Mouse (Mus musculus) neural tube, embryonic 11.5 days (tissue): ENCODE measurements at regions not wholly inside any gene's neighbourhood (a gene's known extent, or its start where the extent isn't known, plus 50 kb on each side); places are given as distances from the start of the nearest gene placed in this dataset.

Source experiments
- ATAC-seq: fragments of 200-750 bp; cut with Nextera tagmentation; 2 replicates; pipeline ENCODE4 v1.8.0; 2017; ENCODE audit warnings: moderate number of reproducible peaks, mild to moderate bottlenecking, moderate TSS enrichment, moderate library complexity; ENCODE audit not compliant: insufficient read depth, low FRiP score, low TSS enrichment
- DNase-seq: peaks from one replicate; pipeline ENCODE4 v3.0.0-alpha.2; 2015; ENCODE audit warnings: low spot score
- H3K27ac ChIP-seq: fragments of 300-500 bp; sonication (generic); 2 replicates; pipeline ENCODE4 v1.5.1; 2014; ENCODE audit warnings: low read depth, mild to moderate bottlenecking, low read length
- H3K27me3 ChIP-seq: fragments of 300-500 bp; sonication (generic); 2 replicates; pipeline ENCODE4 v1.6.1; 2014; ENCODE audit warnings: mild to moderate bottlenecking, low read length, mixed read lengths; ENCODE audit not compliant: control insufficient read depth, insufficient read depth
- H3K36me3 ChIP-seq: fragments of 300-500 bp; sonication (generic); 2 replicates; pipeline ENCODE4 v1.6.1; 2014; ENCODE audit warnings: mild to moderate bottlenecking, low read length, moderate library complexity, mixed read lengths; ENCODE audit not compliant: control insufficient read depth, insufficient read depth
- H3K4me1 ChIP-seq: fragments of 300-500 bp; sonication (generic); 2 replicates; pipeline ENCODE4 v1.6.1; 2014; ENCODE audit warnings: low read length, mixed read lengths; ENCODE audit not compliant: control insufficient read depth, insufficient read depth
- H3K4me2 ChIP-seq: fragments of 300-500 bp; sonication (generic); 2 replicates; pipeline ENCODE4 v1.6.1; 2014; ENCODE audit warnings: low read depth, mild to moderate bottlenecking, moderate library complexity
- H3K4me3 ChIP-seq: fragments of 300-500 bp; sonication (generic); 2 replicates; pipeline ENCODE4 v1.5.1; 2014; ENCODE audit warnings: low read depth, low read length
- H3K9ac ChIP-seq: fragments of 300-500 bp; sonication (generic); 2 replicates; pipeline ENCODE4 v1.6.1; 2014; ENCODE audit warnings: mild to moderate bottlenecking, low read length
- H3K9me3 ChIP-seq: fragments of 300-500 bp; sonication (generic); 2 replicates; pipeline ENCODE4 v1.6.1; 2016; ENCODE audit warnings: low read length; ENCODE audit not compliant: control insufficient read depth
- WGBS: fragments of 180-500 bp; shearing (Covaris S2); extraction: QIAGEN DNeasy Blood & Tissue Kit; methylation state at CpG from one replicate; pipeline ENCODE4 v1.1.7; 2014; 5-methylcytosine and 5-hydroxymethylcytosine counted together

- ATAC-seq (no peak), DNase-seq (no peak)
- no peak overlapping the region for H3K9ac ChIP-seq
- H3K36me3 ChIP-seq = no peaks in the 10 kb centered on the region
- 73% methylated on average over 2 of the region's 2 CpGs for WGBS
- H3K27ac ChIP-seq = no peak overlapping the region
- H3K4me2 ChIP-seq = no peak overlapping the region
- no peak overlapping the region for H3K4me3 ChIP-seq
- no peaks in the 10 kb centered on the region for H3K27me3 ChIP-seq
- no peaks in the 10 kb centered on the region for H3K9me3 ChIP-seq
- no peaks in the 10 kb centered on the region for H3K4me1 ChIP-seq
These were observed 54.1 kb upstream of the Adamts2 start for GRCm38 (mm10) chr11:50547776-50548175.

GRCm38 (mm10) chr11:50546456-50547144, 55.3 kb upstream of the Adamts2 start:
- no peaks in the 10 kb centered on the region for H3K9me3 ChIP-seq
- ATAC-seq (no peak), DNase-seq (no peak)
- no peaks in the 10 kb centered on the region for H3K36me3 ChIP-seq
- H3K4me2 ChIP-seq = no peak overlapping the region
- H3K27ac ChIP-seq = no peak overlapping the region
- H3K27me3 ChIP-seq = no peaks in the 10 kb centered on the region
- no peak overlapping the region for H3K4me3 ChIP-seq
- H3K9ac ChIP-seq = no peak overlapping the region
- 91% methylated on average over 11 of the region's 11 CpGs for WGBS
- no peaks in the 10 kb centered on the region for H3K4me1 ChIP-seq

- WGBS = 91% methylated on average over 6 of the region's 6 CpGs
- H3K4me1 ChIP-seq = no peaks in the 10 kb centered on the region
- ATAC-seq (no peak), DNase-seq (no peak)
- H3K9ac ChIP-seq = no peak overlapping the region
- no peak overlapping the region for H3K4me2 ChIP-seq
- H3K27ac ChIP-seq = no peak overlapping the region
- no peak overlapping the region for H3K4me3 ChIP-seq
- no peaks in the 10 kb centered on the region for H3K9me3 ChIP-seq
- no peaks in the 10 kb centered on the region for H3K36me3 ChIP-seq
- H3K27me3 ChIP-seq = no peaks in the 10 kb centered on the region
These were observed 56.5 kb upstream of the Adamts2 start for GRCm38 (mm10) chr11:50545421-50545820.

- Histone ChIP-seq H3K4me2 (no peak overlapping the region), H3K27me3 (no peaks in the 10 kb centered on the region), H3K9me3 (no peaks in the 10 kb centered on the region), H3K36me3 (no peaks in the 10 kb centered on the region), H3K9ac (no peak overlapping the region), H3K4me1 (no peaks in the 10 kb centered on the region), H3K27ac (no peak overlapping the region), H3K4me3 (no peak overlapping the region)
- DNase-seq (no peak), ATAC-seq (no peak)
- 83% methylated on average over 11 of the region's 11 CpGs for WGBS
These were observed 61.7 kb upstream of the Adamts2 start for GRCm38 (mm10) chr11:50540136-50540535.

GRCm38 (mm10) chr11:50534266-50534665, 67.6 kb upstream of the Adamts2 start:
- Histone ChIP-seq H3K4me2 (no peak overlapping the region), H3K27me3 (no peaks in the 10 kb centered on the region), H3K9me3 (no peaks in the 10 kb centered on the region), H3K4me3 (no peak overlapping the region), H3K36me3 (no peaks in the 10 kb centered on the region), H3K9ac (no peak overlapping the region), H3K4me1 (no peaks in the 10 kb centered on the region), H3K27ac (no peak overlapping the region)
- 55% methylated on average over 2 of the region's 2 CpGs for WGBS
- DNase-seq (no peak), ATAC-seq (no peak)

- DNase-seq = no peak
- H3K27me3 ChIP-seq = no peaks in the 10 kb centered on the region
- ATAC-seq = no peak
- H3K27ac ChIP-seq = no peak overlapping the region
- no peak overlapping the region for H3K4me3 ChIP-seq
- H3K9ac ChIP-seq = no peak overlapping the region
- 75% methylated on average over 5 of the region's 5 CpGs for WGBS
- no peak overlapping the region for H3K4me2 ChIP-seq
- no peaks in the 10 kb centered on the region for H3K4me1 ChIP-seq
- H3K36me3 ChIP-seq = no peaks in the 10 kb centered on the region
- no peaks in the 10 kb centered on the region for H3K9me3 ChIP-seq
These were observed 74.0 kb upstream of the Adamts2 start for GRCm38 (mm10) chr11:50527923-50528322.

- DNase-seq = no peak
- Histone ChIP-seq H3K4me3 (no peak overlapping the region), H3K9ac (no peak overlapping the region), H3K27ac (no peak overlapping the region), H3K4me1 (no peaks in the 10 kb centered on the region), H3K9me3 (no peaks in the 10 kb centered on the region), H3K4me2 (no peak overlapping the region), H3K27me3 (no peaks in the 10 kb centered on the region), H3K36me3 (no peaks in the 10 kb centered on the region)
- 90% methylated on average over 9 of the region's 9 CpGs for WGBS
- no peak for ATAC-seq
These were observed 81.7 kb upstream of the Adamts2 start for GRCm38 (mm10) chr11:50520162-50520561.

- no peak for DNase-seq
- no peak overlapping the region for H3K4me2 ChIP-seq
- 79% methylated on average over 5 of the region's 5 CpGs for WGBS
- H3K4me3 ChIP-seq = no peak overlapping the region
- no peak overlapping the region for H3K9ac ChIP-seq
- H3K4me1 ChIP-seq = peaks cover 17% of the 10 kb centered on the region
- no peaks in the 10 kb centered on the region for H3K9me3 ChIP-seq
- no peak overlapping the region for H3K27ac ChIP-seq
- ATAC-seq = no peak
- no peaks in the 10 kb centered on the region for H3K36me3 ChIP-seq
- H3K27me3 ChIP-seq = no peaks in the 10 kb centered on the region
These were observed 77.0 kb upstream of the Rufy1 start for GRCm38 (mm10) chr11:50507882-50508281.

- no peaks in the 10 kb centered on the region for H3K27me3 ChIP-seq
- H3K4me3 ChIP-seq = no peak overlapping the region
- H3K4me1 ChIP-seq = peaks cover 17% of the 10 kb centered on the region
- WGBS = 76% methylated on average over 4 of the region's 4 CpGs
- ATAC-seq (no peak), DNase-seq (no peak)
- H3K27ac ChIP-seq = 0 out of 2 replicates have a peak overlapping the region, but pooled peaks have one; percentile 80
- no peak overlapping the region for H3K4me2 ChIP-seq
- no peaks in the 10 kb centered on the region for H3K9me3 ChIP-seq
- no peaks in the 10 kb centered on the region for H3K36me3 ChIP-seq
- no peak overlapping the region for H3K9ac ChIP-seq
These were observed 76.5 kb upstream of the Rufy1 start for GRCm38 (mm10) chr11:50507498-50507824.
